Mouse (Mus musculus): ENCODE results near the gene Dut.

DNA sequence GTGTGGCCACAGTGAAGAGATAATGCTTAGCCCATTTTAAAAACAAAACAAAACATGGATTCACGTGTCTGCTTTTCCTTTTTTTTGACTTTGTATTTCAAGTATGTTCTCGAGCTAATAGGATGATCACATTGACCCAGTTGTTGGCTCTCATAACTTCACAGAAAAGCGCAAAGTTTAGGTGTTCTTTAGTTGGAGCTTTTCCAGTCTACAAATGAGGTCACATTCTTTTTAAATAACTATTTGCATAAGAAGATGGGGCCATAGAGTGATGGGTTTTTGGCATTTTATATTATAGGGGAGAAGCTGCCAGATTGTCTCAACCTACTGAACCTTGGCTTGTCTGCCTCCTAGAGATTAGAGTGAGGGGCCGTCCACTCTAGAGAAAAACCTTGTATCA is 2.3 kb downstream of the Dut start:
- TF ChIP-seq CTCF (IDR thresholded peaks at IDR 0.05; ENCODE audit: borderline replicate concordance, extremely low read depth, insufficient read depth, insufficient read length): no peak
- no peak for TF ChIP-seq POLR2A (IDR thresholded peaks at IDR 0.05; ENCODE audit: borderline replicate concordance, extremely low read depth, insufficient read depth, insufficient read length, poor library complexity, severe bottlenecking)
